Mouse (Mus musculus) cerebellum, adult 9-10 months (tissue): ENCODE measurements at regions not wholly inside any gene's neighbourhood (a gene's known extent, or its start where the extent isn't known, plus 50 kb on each side); places are given as distances from the start of the nearest gene placed in this dataset.

Experiments used
- DNase-seq: peaks from one replicate; pipeline ENCODE4 v3.0.0; 2022

- DNase-seq: no peak
These were observed 129.9 kb upstream of the Fmo9 start for GRCm38 (mm10) chr1:166811341-166812071.

- DNase-seq: no peak
These were observed 130.4 kb upstream of the Fmo9 start for GRCm38 (mm10) chr1:166812072-166812461.

- no peak for DNase-seq
These were observed 131.3 kb upstream of the Fmo9 start for GRCm38 (mm10) chr1:166812920-166813439.

- no peak for DNase-seq
These were observed 136.3 kb upstream of the Fmo9 start for GRCm38 (mm10) chr1:166817927-166818326.

- DNase-seq: no peak
These were observed 137.0 kb upstream of the Fmo9 start for GRCm38 (mm10) chr1:166818682-166819081.

GRCm38 (mm10) chr1:166819420-166819819 lies 137.8 kb upstream of the Fmo9 start:
- no peak for DNase-seq

- DNase-seq: no peak
These were observed 138.4 kb upstream of the Fmo9 start for GRCm38 (mm10) chr1:166820050-166820449.

- DNase-seq: no peak
These were observed 139.5 kb upstream of the Fmo9 start for GRCm38 (mm10) chr1:166821146-166821545.

GRCm38 (mm10) chr1:166837299-166837698 lies 155.7 kb upstream of the Fmo9 start:
- DNase-seq: no peak

GRCm38 (mm10) chr1:166839833-166840232 lies 158.2 kb upstream of the Fmo9 start:
- no peak for DNase-seq

- no peak for DNase-seq
These were observed 157.8 kb upstream of the Fam78b start for GRCm38 (mm10) chr1:166843397-166843877.

GRCm38 (mm10) chr1:166846566-166846965 lies 154.7 kb upstream of the Fam78b start:
- DNase-seq: no peak

GRCm38 (mm10) chr1:166847233-166847632 lies 154.0 kb upstream of the Fam78b start:
- DNase-seq: no peak

GRCm38 (mm10) chr1:166848015-166848535 lies 153.1 kb upstream of the Fam78b start:
- no peak for DNase-seq

- no peak for DNase-seq
These were observed 145.2 kb upstream of the Fam78b start for GRCm38 (mm10) chr1:166855988-166856387.

GRCm38 (mm10) chr1:166866256-166866655 lies 135.0 kb upstream of the Fam78b start:
- no peak for DNase-seq

- DNase-seq: no peak
These were observed 130.0 kb upstream of the Fam78b start for GRCm38 (mm10) chr1:166871258-166871657.

- DNase-seq: no peak
These were observed 124.8 kb upstream of the Fam78b start for GRCm38 (mm10) chr1:166876452-166876851.

- DNase-seq: peak; percentile 12
These were observed 118.0 kb upstream of the Fam78b start for GRCm38 (mm10) chr1:166883215-166883614.

- DNase-seq: no peak
These were observed 105.3 kb upstream of the Fam78b start for GRCm38 (mm10) chr1:166895945-166896344.

- DNase-seq: no peak
These were observed 102.5 kb upstream of the Fam78b start for GRCm38 (mm10) chr1:166898741-166899140.

GRCm38 (mm10) chr1:166899238-166899637 lies 102.0 kb upstream of the Fam78b start:
- no peak for DNase-seq

- DNase-seq: no peak
These were observed 101.2 kb upstream of the Fam78b start for GRCm38 (mm10) chr1:166900028-166900427.

GRCm38 (mm10) chr1:166900441-166901161 lies 100.6 kb upstream of the Fam78b start:
- no peak for DNase-seq
